Mouse (Mus musculus) stomach, postnatal 0 days (tissue): ENCODE measurements around the gene Evi2a. TPM values are rescaled to one million over a fixed set of nuclear protein-coding genes. Genes with fewer than 3 reads are reported as not detected.

Experiments
- ATAC-seq: fragments of 200-750 bp; cut with Nextera tagmentation; 2 replicates; pipeline ENCODE4 v1.8.0; 2017; ENCODE audit not compliant: low FRiP score, low TSS enrichment
- DNase-seq: peaks from one replicate; pipeline ENCODE4 v3.0.0-alpha.2; 2016; ENCODE audit warnings: low spot score
- H3K27ac ChIP-seq: fragments of 300-500 bp; sonication (generic); replicated peaks from 2 replicates; pipeline ENCODE4 v1.5.1; 2014; ENCODE audit warnings: mild to moderate bottlenecking, control low read depth
- H3K27me3 ChIP-seq: fragments of 300-500 bp; sonication (generic); 2 replicates; pipeline ENCODE4 v1.6.1; 2014; ENCODE audit warnings: low read length; ENCODE audit not compliant: control insufficient read depth, insufficient read depth
- H3K36me3 ChIP-seq: fragments of 300-500 bp; sonication (generic); 2 replicates; pipeline ENCODE4 v1.6.1; 2014; ENCODE audit warnings: low read length, mixed read lengths; ENCODE audit not compliant: control insufficient read depth, insufficient read depth
- H3K4me1 ChIP-seq: fragments of 300-500 bp; sonication (generic); replicated peaks from 2 replicates; pipeline ENCODE4 v1.6.1; 2014; ENCODE audit warnings: antibody characterized with exemption; ENCODE audit not compliant: control insufficient read depth, insufficient read depth
- H3K4me2 ChIP-seq: fragments of 300-500 bp; sonication (generic); replicated peaks from 2 replicates; pipeline ENCODE4 v1.6.1; 2014; ENCODE audit warnings: low read depth, mild to moderate bottlenecking, control low read depth, moderate library complexity
- H3K4me3 ChIP-seq: fragments of 300-500 bp; sonication (generic); 2 replicates; pipeline ENCODE4 v1.5.1; 2014; ENCODE audit warnings: low read depth, low read length, control low read depth
- H3K9ac ChIP-seq: fragments of 300-500 bp; sonication (generic); 2 replicates; pipeline ENCODE4 v1.6.1; 2014; ENCODE audit warnings: mild to moderate bottlenecking, low read length, control low read depth, mixed read lengths
- H3K9me3 ChIP-seq: fragments of 300-500 bp; sonication (generic); 2 replicates; pipeline ENCODE4 v1.6.1; 2016; ENCODE audit warnings: low read length; ENCODE audit not compliant: control insufficient read depth
- CTCF ChIP-seq: IDR thresholded peaks from 2 replicates; pipeline ENCODE4 v1.5.1; 2016; ENCODE audit warnings: antibody characterized with exemption, low read depth, mild to moderate bottlenecking, moderate library complexity
- EP300 ChIP-seq: optimal IDR thresholded peaks from 2 replicates; pipeline ENCODE3; 2016; ENCODE audit warnings: antibody characterized with exemption
- WGBS: fragments of 180-500 bp; shearing (Covaris S2); extraction: QIAGEN DNeasy Blood & Tissue Kit; methylation state at CpG from one replicate; pipeline ENCODE4 v1.1.7; 2014; 5-methylcytosine and 5-hydroxymethylcytosine counted together
- polyA plus RNA-seq: library from polyadenylated mRNA; unstranded; fragments of >200 nt; fragmentation: Nextera tagmentation; extraction: Ambion mirVana; gene quantifications from 2 replicates; pipeline ENCODE4 v1.2.1, GENCODE M21; 2015

The Evi2a gene
- polyA plus RNA-seq, 1 experiment from 2014 or later = 3.0 TPM

DNA sequence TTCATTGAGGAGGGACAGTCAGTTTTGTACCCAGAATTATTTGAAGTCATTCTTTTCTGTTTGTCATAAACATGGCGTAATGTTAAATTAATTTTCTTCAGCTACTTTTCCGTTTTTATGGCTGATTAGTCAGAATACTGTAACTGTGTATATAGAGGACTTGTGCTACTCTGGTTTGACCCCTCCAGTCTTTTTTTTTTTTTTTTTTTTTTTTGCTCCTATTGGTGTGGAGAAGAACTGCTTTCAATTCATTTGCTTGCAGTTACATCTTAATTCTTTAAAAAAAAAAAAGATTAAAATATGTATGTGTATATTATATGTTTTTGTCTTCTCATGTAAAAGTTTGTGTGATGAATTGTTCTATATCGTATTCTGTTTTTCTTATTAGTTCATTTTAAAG is 18.4 kb downstream of the Evi2a start:
- WGBS = 85% methylated on average over 3 of the region's 3 CpGs
- no peaks in the 10 kb centered on the region for H3K4me1 ChIP-seq
- ATAC-seq (no peak), DNase-seq (no peak)
- no peaks in the 10 kb centered on the region for H3K36me3 ChIP-seq
- no peaks in the 10 kb centered on the region for H3K9me3 ChIP-seq
- TF ChIP-seq CTCF (no peak), EP300 (no peak)
- no peaks in the 10 kb centered on the region for H3K27me3 ChIP-seq
- no peak overlapping the region for H3K4me3 ChIP-seq
- no peak overlapping the region for H3K9ac ChIP-seq
- no peak overlapping the region for H3K4me2 ChIP-seq
- H3K27ac ChIP-seq = no peak overlapping the region

DNA sequence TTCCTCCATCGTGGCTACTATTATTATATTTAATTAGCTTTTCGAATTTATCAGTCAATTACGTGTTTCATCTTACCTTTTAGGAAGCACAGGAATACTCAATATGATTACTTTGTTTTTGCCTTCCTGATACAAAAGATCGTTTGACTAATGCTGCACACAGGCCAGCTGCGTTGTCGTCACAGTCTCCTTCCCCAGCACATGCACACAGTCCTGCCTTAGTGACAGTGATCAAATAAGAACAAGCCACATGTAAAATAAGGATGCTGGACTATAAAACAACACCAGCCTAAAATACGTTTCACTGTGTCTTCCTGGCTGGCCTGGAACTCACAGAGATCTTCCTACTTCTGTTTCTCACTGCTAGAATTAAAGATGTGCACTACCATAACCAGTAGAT is 25.9 kb downstream of the Evi2a start:
- no peak for TF ChIP-seq EP300
- TF ChIP-seq CTCF = no peak
- Histone ChIP-seq H3K27ac (no peak overlapping the region), H3K4me1 (no peaks in the 10 kb centered on the region), H3K4me2 (no peak overlapping the region), H3K36me3 (no peaks in the 10 kb centered on the region), H3K9me3 (no peaks in the 10 kb centered on the region), H3K27me3 (no peaks in the 10 kb centered on the region), H3K9ac (no peak overlapping the region), H3K4me3 (no peak overlapping the region)
- no peak for DNase-seq
- ATAC-seq = no peak
- 84% methylated on average over 7 of the region's 7 CpGs for WGBS

DNA sequence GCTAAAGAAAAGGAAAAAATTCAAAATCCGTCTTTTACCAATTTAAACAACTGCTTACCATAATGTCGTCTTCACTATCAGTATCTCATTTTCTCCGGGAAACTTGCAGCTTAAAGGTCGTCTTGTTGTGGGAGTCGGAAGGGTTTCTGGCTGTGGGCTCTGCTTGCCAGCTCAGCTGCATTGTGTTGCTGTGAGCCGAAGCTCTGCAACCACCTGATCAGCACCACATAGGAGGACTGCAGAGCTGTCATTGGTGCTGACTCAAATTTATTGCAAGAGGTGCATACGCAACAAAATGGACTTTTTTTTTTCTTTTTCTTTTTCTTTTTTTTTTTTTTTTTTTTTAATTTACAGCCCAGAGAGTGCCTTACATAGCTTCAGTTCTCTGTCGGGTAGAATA is 26.6 kb downstream of the Evi2a start, which contains the start of gene Omg:
Gene Omg, minus strand, starts transcription at position 240 of the 400 bp plus-strand sequence.
- H3K4me2 ChIP-seq = no peak within 1 kb of the TSS
- DNase-seq (no peak), ATAC-seq (no peak)
- no peaks in the 10 kb centered on the region for H3K9me3 ChIP-seq
- WGBS = 61% methylated on average over 8 of the region's 8 CpGs
- no peak for TF ChIP-seq CTCF
- TF ChIP-seq EP300 = no peak
- H3K4me1 ChIP-seq = no peaks in the 10 kb centered on the region
- no peaks in the 10 kb centered on the region for H3K27me3 ChIP-seq
- no peak within 1 kb of the TSS for H3K27ac ChIP-seq
- no peaks in the 10 kb centered on the region for H3K36me3 ChIP-seq
- H3K9ac ChIP-seq = no peak within 1 kb of the TSS
- no peak within 1 kb of the TSS for H3K4me3 ChIP-seq

DNA sequence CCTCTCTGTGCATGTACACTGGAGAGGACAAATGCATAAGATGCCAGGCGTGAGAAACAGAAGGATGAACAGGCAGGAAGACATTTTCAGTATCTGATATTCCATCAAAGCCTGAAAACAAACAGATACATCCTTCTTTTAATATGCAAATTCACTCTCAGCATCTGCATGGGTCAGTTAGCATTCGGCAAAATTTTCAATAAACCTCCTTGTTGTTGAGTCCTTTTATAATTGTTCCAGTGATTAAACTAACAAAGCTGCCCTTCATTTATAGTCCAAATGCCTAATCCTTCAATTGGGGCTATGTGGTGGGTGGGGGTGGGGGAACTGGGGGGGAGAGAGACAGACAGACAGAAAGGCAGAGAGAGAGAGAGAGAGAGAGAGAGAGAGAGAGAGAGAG is 27.5 kb downstream of the Evi2a start:
- no peaks in the 10 kb centered on the region for H3K9me3 ChIP-seq
- H3K4me2 ChIP-seq = no peak overlapping the region
- no peak overlapping the region for H3K4me3 ChIP-seq
- H3K9ac ChIP-seq = no peak overlapping the region
- no peak for ATAC-seq
- no peaks in the 10 kb centered on the region for H3K4me1 ChIP-seq
- H3K27me3 ChIP-seq = no peaks in the 10 kb centered on the region
- no peak for DNase-seq
- H3K27ac ChIP-seq = no peak overlapping the region
- WGBS = 77% methylated on average over 2 of the region's 2 CpGs
- no peak for TF ChIP-seq CTCF
- TF ChIP-seq EP300 = no peak
- no peaks in the 10 kb centered on the region for H3K36me3 ChIP-seq

DNA sequence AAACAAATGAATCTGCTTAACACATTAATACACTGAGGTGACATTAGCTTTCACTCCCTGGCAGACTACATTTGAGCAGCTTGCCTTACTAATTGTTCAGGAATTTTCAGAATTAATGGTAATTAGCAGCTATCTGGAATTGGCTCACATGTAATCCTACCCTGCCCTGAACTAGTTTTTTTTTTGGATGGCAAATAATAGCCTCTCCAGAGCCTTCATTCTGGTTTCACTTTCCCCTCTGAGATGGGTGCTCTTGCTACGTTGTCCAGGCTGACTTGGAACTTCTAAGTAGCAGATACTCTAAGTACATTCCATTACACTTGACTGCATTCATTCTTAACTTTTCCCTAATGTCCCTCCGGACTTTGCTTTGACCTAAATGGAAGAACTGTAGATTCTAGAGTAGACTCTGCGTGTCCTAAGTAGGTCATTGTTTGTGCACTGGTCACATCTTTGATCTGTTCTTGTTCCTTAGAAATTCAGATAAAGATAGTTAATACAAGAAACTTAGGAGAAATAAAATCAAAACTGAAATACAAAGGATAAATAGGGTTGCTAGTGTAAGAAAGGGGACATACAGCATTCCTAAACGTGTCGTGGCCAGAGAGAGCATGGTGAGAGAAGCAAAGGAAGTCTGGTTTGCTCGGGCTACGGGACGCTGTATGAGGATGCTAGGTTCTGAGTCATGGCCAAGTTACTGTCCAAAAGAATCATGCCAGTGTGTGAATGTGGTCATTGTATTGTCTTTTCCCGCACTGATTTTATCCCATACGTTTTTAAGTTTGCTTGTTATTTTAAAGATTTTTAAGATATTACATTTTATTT is 35.2 kb downstream of the Evi2a start:
- H3K9ac ChIP-seq = no peak overlapping the region
- WGBS = 71% methylated on average over 10 of the region's 10 CpGs
- no peak overlapping the region for H3K27ac ChIP-seq
- ATAC-seq = no peak
- no peak overlapping the region for H3K4me3 ChIP-seq
- H3K27me3 ChIP-seq = no peaks in the 10 kb centered on the region
- H3K36me3 ChIP-seq = no peaks in the 10 kb centered on the region
- H3K4me1 ChIP-seq = no peaks in the 10 kb centered on the region
- no peak for TF ChIP-seq EP300
- no peak for TF ChIP-seq CTCF
- no peaks in the 10 kb centered on the region for H3K9me3 ChIP-seq
- no peak for DNase-seq
- H3K4me2 ChIP-seq = no peak overlapping the region

DNA sequence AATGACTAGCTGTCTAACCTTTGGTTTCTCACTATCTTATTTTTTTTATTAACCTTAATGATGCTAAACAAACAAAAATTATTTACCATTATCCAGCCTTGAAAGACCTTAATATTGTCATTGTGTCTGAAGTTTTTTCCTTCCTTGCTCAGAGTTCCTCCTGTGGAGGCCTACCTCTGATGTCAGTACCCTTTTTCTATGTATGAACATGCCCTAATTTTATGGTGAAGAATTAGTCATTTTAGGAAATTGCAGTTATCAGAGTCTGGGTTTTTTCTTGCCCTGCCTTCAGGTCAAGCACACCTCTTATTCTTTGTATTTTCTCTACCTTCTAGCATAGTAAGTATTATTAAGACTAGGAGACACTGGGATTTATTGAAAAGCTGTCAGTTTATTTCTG is 45.7 kb downstream of the Evi2a start:
- Histone ChIP-seq H3K4me3 (no peak overlapping the region), H3K27me3 (no peaks in the 10 kb centered on the region), H3K4me2 (no peak overlapping the region), H3K9me3 (no peaks in the 10 kb centered on the region), H3K27ac (no peak overlapping the region), H3K4me1 (no peaks in the 10 kb centered on the region), H3K36me3 (no peaks in the 10 kb centered on the region), H3K9ac (no peak overlapping the region)
- DNase-seq (no peak), ATAC-seq (no peak)
- TF ChIP-seq CTCF (no peak), EP300 (no peak)
